Mouse (Mus musculus) kidney, postnatal 0 days (tissue): ENCODE measurements around the gene Spryd3. TPM values are rescaled to one million over a fixed set of nuclear protein-coding genes. Genes with fewer than 3 reads are reported as not detected.

ENCODE experiments used
- ATAC-seq: fragments of 200-750 bp; cut with Nextera tagmentation; replicated peaks from 2 replicates; pipeline ENCODE4 v1.8.0; 2017; ENCODE audit warnings: low read depth, moderate number of reproducible peaks, moderate TSS enrichment, moderate library complexity; ENCODE audit not compliant: low FRiP score
- DNase-seq: peaks from one replicate; pipeline ENCODE4 v3.0.0-alpha.2; 2016; ENCODE audit warnings: low spot score
- H3K27ac ChIP-seq: fragments of 300-500 bp; sonication (generic); 2 replicates; pipeline ENCODE4 v1.5.1; 2014; ENCODE audit warnings: mild to moderate bottlenecking
- H3K27me3 ChIP-seq: fragments of 300-500 bp; sonication (generic); 2 replicates; pipeline ENCODE4 v1.6.1; 2014; ENCODE audit warnings: low read length, mixed read lengths; ENCODE audit not compliant: insufficient read depth
- H3K36me3 ChIP-seq: fragments of 300-500 bp; sonication (generic); 2 replicates; pipeline ENCODE4 v1.6.1; 2014; ENCODE audit warnings: low read length, mixed read lengths; ENCODE audit not compliant: insufficient read depth
- H3K4me1 ChIP-seq: fragments of 300-500 bp; sonication (generic); replicated peaks from 2 replicates; pipeline ENCODE4 v1.6.1; 2014; ENCODE audit warnings: antibody characterized with exemption, low read length, mixed read lengths; ENCODE audit not compliant: insufficient read depth
- H3K4me2 ChIP-seq: fragments of 300-500 bp; sonication (generic); 2 replicates; pipeline ENCODE4 v1.6.1; 2014; ENCODE audit warnings: mild to moderate bottlenecking, low read length, moderate library complexity, mixed read lengths
- H3K4me3 ChIP-seq: fragments of 300-500 bp; sonication (generic); replicated peaks from 2 replicates; pipeline ENCODE4 v1.5.1; 2014; ENCODE audit warnings: low read depth, low read length
- H3K9ac ChIP-seq: fragments of 300-500 bp; sonication (generic); 2 replicates; pipeline ENCODE4 v1.6.1; 2014; ENCODE audit warnings: low read depth, low read length
- H3K9me3 ChIP-seq: fragments of 300-500 bp; sonication (generic); replicated peaks from 2 replicates; pipeline ENCODE4 v1.6.1; 2016; ENCODE audit warnings: low read length, inconsistent platforms, mixed read lengths
- CTCF ChIP-seq: IDR thresholded peaks from 2 replicates; pipeline ENCODE4 v1.5.1; 2016; ENCODE audit warnings: antibody characterized with exemption, low read depth, mild to moderate bottlenecking, moderate library complexity
- WGBS: fragments of 180-500 bp; shearing (Covaris S2); extraction: QIAGEN DNeasy Blood & Tissue Kit; methylation state at CpG from one replicate; pipeline ENCODE4 v1.1.7; 2014; 5-methylcytosine and 5-hydroxymethylcytosine counted together
- polyA plus RNA-seq: library from polyadenylated mRNA; unstranded; fragments of >200 nt; fragmentation: Nextera tagmentation; extraction: Ambion mirVana; gene quantifications from 2 replicates; pipeline ENCODE4 v1.2.1, GENCODE M21; 2015

Spryd3 gene
- polyA plus RNA-seq, 1 experiment from 2014 or later: 14.3 TPM

GRCm38 (mm10) chr15:102072963-102073558 lies 63.0 kb downstream of the Spryd3 start:
- 10% methylated on average over 6 of the region's 6 CpGs for WGBS
- DNase-seq (no peak), ATAC-seq (peak; percentile 4)
- Histone ChIP-seq H3K27ac (no peak overlapping the region), H3K4me1 (peaks cover 12% of the 10 kb centered on the region), H3K27me3 (no peaks in the 10 kb centered on the region), H3K4me2 (peak overlapping the region; percentile 46), H3K4me3 (peak overlapping the region; percentile 81), H3K36me3 (no peaks in the 10 kb centered on the region), H3K9ac (no peak overlapping the region), H3K9me3 (no peaks in the 10 kb centered on the region)
- TF ChIP-seq CTCF: no peak

DNA sequence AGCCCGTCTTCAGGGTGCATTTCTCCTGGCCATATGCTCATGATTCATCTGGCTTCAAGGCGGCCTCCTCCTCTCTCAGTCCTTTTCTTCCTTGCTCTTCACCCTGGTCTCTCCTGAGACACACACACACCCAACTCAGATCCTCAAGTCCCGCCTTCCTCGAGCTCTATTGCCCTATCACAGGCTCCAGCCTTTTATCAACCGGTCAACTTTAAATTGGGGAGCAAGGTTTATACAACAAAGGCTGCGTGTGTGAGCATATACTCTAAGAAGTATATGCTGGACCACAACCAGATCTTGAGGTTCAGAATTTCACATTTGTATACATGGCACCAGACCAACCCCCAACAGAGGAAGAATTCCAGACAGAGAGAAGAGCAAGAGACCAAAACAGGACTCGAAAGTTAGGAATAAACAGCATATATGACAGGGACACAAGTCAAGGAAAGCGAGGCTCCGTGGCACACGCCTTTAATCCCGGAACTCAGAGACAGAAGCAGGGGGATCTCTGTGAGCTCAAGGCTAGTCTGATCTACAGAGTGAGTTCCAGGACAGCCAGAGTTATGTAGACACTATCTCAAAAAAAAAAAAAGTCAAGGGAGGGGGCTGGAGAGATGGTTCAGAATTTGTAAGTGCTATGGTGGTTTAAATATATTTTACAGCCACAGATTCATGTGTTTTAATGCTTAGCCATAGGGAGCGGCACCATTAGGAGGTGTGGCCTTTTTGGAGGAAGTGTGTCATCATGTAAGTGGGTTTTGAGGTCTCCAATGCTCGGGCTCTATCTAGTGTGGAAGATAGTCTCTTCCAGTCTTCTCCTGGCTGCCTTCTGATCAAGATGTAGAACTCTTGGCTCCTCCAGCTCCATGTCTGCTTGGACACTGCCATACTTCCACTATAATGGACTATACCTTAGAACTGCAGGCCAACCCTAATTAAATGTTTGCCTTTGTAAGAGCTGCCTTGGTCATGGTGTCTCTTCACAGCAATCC lies 65.3 kb downstream of the Spryd3 start:
- no peak for ATAC-seq
- 76% methylated on average over 13 of the region's 13 CpGs for WGBS
- H3K27ac ChIP-seq: no peak overlapping the region

More for the DNA sequence above, 65.3 kb downstream of the Spryd3 start:
- no peak overlapping the region for H3K4me3 ChIP-seq
- TF ChIP-seq CTCF: no peak
- no peaks in the 10 kb centered on the region for H3K9me3 ChIP-seq
- H3K9ac ChIP-seq: no peak overlapping the region
- peaks cover 7% of the 10 kb centered on the region for H3K4me1 ChIP-seq
- DNase-seq: no peak
- no peaks in the 10 kb centered on the region for H3K36me3 ChIP-seq
- 0 out of 2 replicates have a peak, but pooled peaks cover 3% of the 10 kb centered on the region for H3K27me3 ChIP-seq
- no peak overlapping the region for H3K4me2 ChIP-seq

Other genes starting within 250 kb of the Spryd3 start
- not detected in 2 replicates for gene Krt76, start 243.3 kb downstream of the Spryd3 start, polyA plus RNA-seq
- gene Krt4, start 211.5 kb downstream of the Spryd3 start, polyA plus RNA-seq: 0.46 and 0.93 TPM in 2 replicates
- gene Krt79, start 195.9 kb downstream of the Spryd3 start, polyA plus RNA-seq: 0.08 and 0.29 TPM in 2 replicates
- gene Krt78, start 181.9 kb downstream of the Spryd3 start, polyA plus RNA-seq: 0.07 TPM in 1 of 2 replicates, not detected in the other
- 305 and 333 TPM in 2 replicates for gene Krt8, start 131.8 kb downstream of the Spryd3 start, polyA plus RNA-seq
- 252 and 256 TPM in 2 replicates for gene Krt18, start 108.1 kb downstream of the Spryd3 start, polyA plus RNA-seq
- 96.1 and 102 TPM in 2 replicates for gene Eif4b, start 62.5 kb downstream of the Spryd3 start, polyA plus RNA-seq
- 34.4 and 35.8 TPM in 2 replicates for gene Tns2, start 35.8 kb downstream of the Spryd3 start, polyA plus RNA-seq
- 20.5 and 28.3 TPM in 2 replicates for gene Igfbp6, start 8.1 kb upstream of the Spryd3 start, polyA plus RNA-seq
- gene Soat2, start 14.3 kb upstream of the Spryd3 start, polyA plus RNA-seq: 0.28 and 0.34 TPM in 2 replicates
- gene Zfp740, start 67.0 kb upstream of the Spryd3 start, polyA plus RNA-seq: 45.4 and 49.0 TPM in 2 replicates
- gene Csad, start 68.5 kb upstream of the Spryd3 start, polyA plus RNA-seq: 142 TPM in 2 replicates
- gene Itgb7, start 95.7 kb upstream of the Spryd3 start, polyA plus RNA-seq: 0.69 and 1.2 TPM in 2 replicates
- 23.2 and 23.5 TPM in 2 replicates for gene Rarg, start 121.3 kb upstream of the Spryd3 start, polyA plus RNA-seq
- gene Gm9918, start 134.3 kb upstream of the Spryd3 start, polyA plus RNA-seq: 0.23 and 0.38 TPM in 2 replicates
- 68.2 and 73.2 TPM in 2 replicates for gene Mfsd5, start 143.2 kb upstream of the Spryd3 start, polyA plus RNA-seq
- gene Espl1, start 160.0 kb upstream of the Spryd3 start, polyA plus RNA-seq: 6.1 and 7.5 TPM in 2 replicates
- gene Pfdn5, start 189.9 kb upstream of the Spryd3 start, polyA plus RNA-seq: 511 and 565 TPM in 2 replicates
- 84.9 and 86.9 TPM in 2 replicates for gene Myg1, start 195.5 kb upstream of the Spryd3 start, polyA plus RNA-seq
- 37.1 and 42.2 TPM in 2 replicates for gene Aaas, start 214.5 kb upstream of the Spryd3 start, polyA plus RNA-seq
- gene Sp7, start 230.9 kb upstream of the Spryd3 start, polyA plus RNA-seq: 0.61 and 1.1 TPM in 2 replicates